Mouse (Mus musculus) liver, embryonic 13.5 days (tissue): Measurements from ENCODE around the gene Bcat1. TPM values are rescaled to one million over a fixed set of nuclear protein-coding genes. Genes with fewer than 3 reads are reported as not detected.

Experiments
- ATAC-seq: fragments of 200-750 bp; cut with Nextera tagmentation; 2 replicates; pipeline ENCODE4 v1.8.0; 2017; ENCODE audit warnings: low read depth, mild to moderate bottlenecking, moderate number of reproducible peaks, moderate library complexity
- DNase-seq: peaks from one replicate; pipeline ENCODE4 v3.0.0; 2022
- H3K27ac ChIP-seq: fragments of 300-500 bp; sonication (generic); 2 replicates; pipeline ENCODE4 v1.5.1; 2015; ENCODE audit warnings: moderate library complexity, mild to moderate bottlenecking, inconsistent platforms
- H3K27me3 ChIP-seq: fragments of 300-500 bp; sonication (generic); 2 replicates; pipeline ENCODE4 v1.6.1; 2015; ENCODE audit warnings: mild to moderate bottlenecking, inconsistent platforms
- H3K36me3 ChIP-seq: fragments of 300-500 bp; sonication (generic); 2 replicates; pipeline ENCODE4 v1.6.1; 2015; ENCODE audit warnings: mild to moderate bottlenecking, inconsistent platforms
- H3K4me1 ChIP-seq: fragments of 300-500 bp; sonication (generic); replicated peaks from 2 replicates; pipeline ENCODE4 v1.6.1; 2015; ENCODE audit warnings: inconsistent platforms
- H3K4me2 ChIP-seq: fragments of 300-500 bp; sonication (generic); 2 replicates; pipeline ENCODE4 v1.6.1; 2015; ENCODE audit warnings: inconsistent platforms, mild to moderate bottlenecking, moderate library complexity
- H3K4me3 ChIP-seq: fragments of 300-500 bp; sonication (generic); replicated peaks from 2 replicates; pipeline ENCODE4 v1.5.1; 2015; ENCODE audit warnings: mild to moderate bottlenecking, inconsistent platforms
- H3K9ac ChIP-seq: fragments of 300-500 bp; sonication (generic); 2 replicates; pipeline ENCODE4 v1.6.1; 2015; ENCODE audit warnings: mild to moderate bottlenecking, inconsistent platforms
- H3K9me3 ChIP-seq: fragments of 300-500 bp; sonication (generic); replicated peaks from 2 replicates; pipeline ENCODE4 v1.6.1; 2016; ENCODE audit warnings: inconsistent platforms
- WGBS: fragments of 180-500 bp; shearing (Covaris S2); methylation state at CpG from one replicate; pipeline ENCODE4 v1.1.7; 2015; ENCODE audit not compliant: insufficient replicate concordance; 5-methylcytosine and 5-hydroxymethylcytosine counted together
- polyA plus RNA-seq: library from polyadenylated mRNA; unstranded; fragments of >200 nt; fragmentation: Nextera tagmentation; extraction: Ambion mirVana; gene quantifications from 2 replicates; pipeline ENCODE4 v1.2.1, GENCODE M21; 2015

Bcat1 gene
- polyA plus RNA-seq, 1 experiment from 2014 or later = 0.65 TPM

GRCm38 (mm10) chr6:145090928-145091327 lies 14.9 kb upstream of the Bcat1 start:
- H3K27ac ChIP-seq = no peak overlapping the region
- ATAC-seq = no peak
- WGBS = 50% methylated on average over 5 of the region's 5 CpGs

GRCm38 (mm10) chr6:145090201-145090863 lies 14.3 kb upstream of the Bcat1 start:
- ATAC-seq = no peak
- 23% methylated on average over 6 of the region's 6 CpGs for WGBS
- no peak overlapping the region for H3K27ac ChIP-seq

More at GRCm38 (mm10) chr6:145090928-145091327, 14.9 kb upstream of the Bcat1 start:
- Histone ChIP-seq H3K4me1 (peaks cover 18% of the 10 kb centered on the region), H3K4me3 (no peak overlapping the region), H3K9ac (no peak overlapping the region), H3K27me3 (no peaks in the 10 kb centered on the region), H3K9me3 (0 out of 2 replicates have a peak, but pooled peaks cover 3% of the 10 kb centered on the region), H3K36me3 (no peaks in the 10 kb centered on the region), H3K4me2 (no peak overlapping the region)
- DNase-seq = no peak

GRCm38 (mm10) chr6:145089373-145089772 lies 13.4 kb upstream of the Bcat1 start:
- no peaks in the 10 kb centered on the region for H3K27me3 ChIP-seq
- 19% methylated on average over 4 of the region's 4 CpGs for WGBS
- no peaks in the 10 kb centered on the region for H3K36me3 ChIP-seq
- H3K4me1 ChIP-seq = peaks cover 18% of the 10 kb centered on the region
- no peak overlapping the region for H3K9ac ChIP-seq
- H3K27ac ChIP-seq = no peak overlapping the region
- H3K4me3 ChIP-seq = no peak overlapping the region
- H3K4me2 ChIP-seq = no peak overlapping the region
- H3K9me3 ChIP-seq = no peaks in the 10 kb centered on the region
- peak; percentile 6 for DNase-seq
- peak; percentile 77 for ATAC-seq

More at GRCm38 (mm10) chr6:145090201-145090863, 14.3 kb upstream of the Bcat1 start:
- Histone ChIP-seq H3K27me3 (no peaks in the 10 kb centered on the region), H3K36me3 (no peaks in the 10 kb centered on the region), H3K4me3 (no peak overlapping the region), H3K4me2 (no peak overlapping the region), H3K4me1 (peaks cover 18% of the 10 kb centered on the region), H3K9me3 (0 out of 2 replicates have a peak, but pooled peaks cover 3% of the 10 kb centered on the region), H3K9ac (no peak overlapping the region)
- no peak for DNase-seq

- ATAC-seq = no peak
These were observed 12.6 kb upstream of the Bcat1 start for GRCm38 (mm10) chr6:145088451-145089113.

GRCm38 (mm10) chr6:145084343-145085117 lies 8.5 kb upstream of the Bcat1 start:
- Histone ChIP-seq H3K4me2 (no peak overlapping the region), H3K4me1 (peaks cover 7% of the 10 kb centered on the region), H3K4me3 (no peak overlapping the region), H3K27ac (no peak overlapping the region), H3K27me3 (no peaks in the 10 kb centered on the region), H3K9me3 (no peaks in the 10 kb centered on the region), H3K36me3 (no peaks in the 10 kb centered on the region), H3K9ac (no peak overlapping the region)
- 76% methylated on average over 8 of the region's 8 CpGs for WGBS
- DNase-seq = no peak
- no peak for ATAC-seq

More at GRCm38 (mm10) chr6:145088451-145089113, 12.6 kb upstream of the Bcat1 start:
- peaks cover 18% of the 10 kb centered on the region for H3K4me1 ChIP-seq
- no peak overlapping the region for H3K4me2 ChIP-seq
- 37% methylated on average over 4 of the region's 4 CpGs for WGBS
- H3K9me3 ChIP-seq = no peaks in the 10 kb centered on the region
- no peak overlapping the region for H3K9ac ChIP-seq
- H3K27me3 ChIP-seq = no peaks in the 10 kb centered on the region
- H3K27ac ChIP-seq = no peak overlapping the region
- no peaks in the 10 kb centered on the region for H3K36me3 ChIP-seq
- no peak overlapping the region for H3K4me3 ChIP-seq
- no peak for DNase-seq

- no peak overlapping the region for H3K4me3 ChIP-seq
- 42% methylated on average over 4 of the region's 4 CpGs for WGBS
- DNase-seq = no peak
These were observed 5.7 kb upstream of the Bcat1 start for GRCm38 (mm10) chr6:145081721-145082120.

GRCm38 (mm10) chr6:145079087-145079759 lies 3.2 kb upstream of the Bcat1 start:
- H3K9me3 ChIP-seq = no peaks in the 10 kb centered on the region
- DNase-seq (no peak), ATAC-seq (no peak)
- H3K27ac ChIP-seq = no peak overlapping the region
- no peaks in the 10 kb centered on the region for H3K36me3 ChIP-seq
- H3K4me2 ChIP-seq = no peak overlapping the region
- no peak overlapping the region for H3K9ac ChIP-seq
- peaks cover 39% of the 10 kb centered on the region for H3K27me3 ChIP-seq
- WGBS = 62% methylated on average over 9 of the region's 9 CpGs
- H3K4me1 ChIP-seq = peaks cover 6% of the 10 kb centered on the region; the same call in 1 of the 2 replicates
- H3K4me3 ChIP-seq = no peak overlapping the region

More at GRCm38 (mm10) chr6:145081721-145082120, 5.7 kb upstream of the Bcat1 start:
- H3K4me1 ChIP-seq = no peaks in the 10 kb centered on the region
- H3K4me2 ChIP-seq = no peak overlapping the region
- peaks cover 15% of the 10 kb centered on the region for H3K27me3 ChIP-seq
- no peak for ATAC-seq
- no peak overlapping the region for H3K9ac ChIP-seq
- no peaks in the 10 kb centered on the region for H3K9me3 ChIP-seq
- H3K36me3 ChIP-seq = no peaks in the 10 kb centered on the region
- H3K27ac ChIP-seq = no peak overlapping the region

GRCm38 (mm10) chr6:145076286-145076685 lies 302 bp upstream of the Bcat1 start:
- Histone ChIP-seq H3K27me3 (peaks cover 52% of the 10 kb centered on the region), H3K27ac (no peak overlapping the region), H3K36me3 (no peaks in the 10 kb centered on the region), H3K9me3 (no peaks in the 10 kb centered on the region), H3K9ac (no peak overlapping the region), H3K4me1 (peaks cover 6% of the 10 kb centered on the region; the same call in 1 of the 2 replicates), H3K4me3 (no peak overlapping the region), H3K4me2 (no peak overlapping the region; the same call in 1 of the 2 replicates)
- DNase-seq (no peak), ATAC-seq (no peak)
- 20% methylated on average over 9 of the region's 9 CpGs for WGBS

- Histone ChIP-seq H3K9me3 (no peaks in the 10 kb centered on the region), H3K9ac (no peak overlapping the region), H3K4me1 (peaks cover 6% of the 10 kb centered on the region; the same call in 1 of the 2 replicates), H3K4me2 (peak overlapping the region; percentile 50), H3K27ac (no peak overlapping the region), H3K4me3 (peak overlapping the region; percentile 25), H3K36me3 (no peaks in the 10 kb centered on the region), H3K27me3 (peaks cover 52% of the 10 kb centered on the region)
- no peak for DNase-seq
- ATAC-seq = no peak
- 2% methylated on average over 20 of the region's 20 CpGs for WGBS
These were observed 866 bp downstream of the Bcat1 start for GRCm38 (mm10) chr6:145075088-145075547.

GRCm38 (mm10) chr6:145074461-145074860 lies 1.5 kb downstream of the Bcat1 start:
- ATAC-seq = no peak
- H3K9me3 ChIP-seq = no peaks in the 10 kb centered on the region
- DNase-seq = no peak
- H3K9ac ChIP-seq = no peak overlapping the region
- H3K4me2 ChIP-seq = no peak overlapping the region
- no peak overlapping the region for H3K27ac ChIP-seq
- peaks cover 52% of the 10 kb centered on the region for H3K27me3 ChIP-seq
- H3K4me1 ChIP-seq = peaks cover 6% of the 10 kb centered on the region; the same call in 1 of the 2 replicates
- H3K36me3 ChIP-seq = no peaks in the 10 kb centered on the region
- H3K4me3 ChIP-seq = no peak overlapping the region

- H3K4me3 ChIP-seq = no peak overlapping the region
- H3K9me3 ChIP-seq = no peaks in the 10 kb centered on the region
- no peak for ATAC-seq
- peaks cover 19% of the 10 kb centered on the region for H3K27me3 ChIP-seq
- no peaks in the 10 kb centered on the region for H3K4me1 ChIP-seq
- no peaks in the 10 kb centered on the region for H3K36me3 ChIP-seq
- 20% methylated on average over 2 of the region's 2 CpGs for WGBS
- DNase-seq = no peak
- H3K9ac ChIP-seq = no peak overlapping the region
- no peak overlapping the region for H3K4me2 ChIP-seq
- no peak overlapping the region for H3K27ac ChIP-seq
These were observed 6.1 kb downstream of the Bcat1 start for GRCm38 (mm10) chr6:145069921-145070320.
